Mouse (Mus musculus): ENCODE measurements at regions not wholly inside any gene's neighbourhood (a gene's known extent, or its start where the extent isn't known, plus 50 kb on each side); places are given as distances from the start of the nearest gene placed in this dataset.

DNA sequence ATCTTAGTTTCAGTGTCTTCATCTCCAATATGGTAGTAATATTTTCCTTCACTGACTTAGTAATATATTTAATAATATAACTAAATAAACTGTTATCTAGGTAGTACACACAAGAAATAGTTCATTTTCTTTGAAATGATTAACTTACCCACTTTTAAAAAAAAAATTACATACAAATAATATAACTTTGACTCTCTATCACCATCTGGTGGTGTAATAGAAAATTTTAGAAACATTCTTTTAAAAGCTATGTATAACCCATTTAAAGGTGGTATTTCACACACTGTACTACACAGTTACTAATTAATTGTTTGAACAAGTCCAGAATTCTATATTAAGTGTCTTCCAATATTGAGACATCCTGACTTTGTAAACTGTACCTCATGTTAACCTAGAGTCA lies 53.9 kb upstream of the Olfr266 start:
- no peak for DNase-seq

GRCm38 (mm10) chr3:106903198-106903597 lies 77.1 kb upstream of the Olfr266 start:
- peak; percentile 16 to 34 for DNase-seq

GRCm38 (mm10) chr3:106906668-106907067 lies 80.6 kb upstream of the Olfr266 start:
- no peak for DNase-seq

DNA sequence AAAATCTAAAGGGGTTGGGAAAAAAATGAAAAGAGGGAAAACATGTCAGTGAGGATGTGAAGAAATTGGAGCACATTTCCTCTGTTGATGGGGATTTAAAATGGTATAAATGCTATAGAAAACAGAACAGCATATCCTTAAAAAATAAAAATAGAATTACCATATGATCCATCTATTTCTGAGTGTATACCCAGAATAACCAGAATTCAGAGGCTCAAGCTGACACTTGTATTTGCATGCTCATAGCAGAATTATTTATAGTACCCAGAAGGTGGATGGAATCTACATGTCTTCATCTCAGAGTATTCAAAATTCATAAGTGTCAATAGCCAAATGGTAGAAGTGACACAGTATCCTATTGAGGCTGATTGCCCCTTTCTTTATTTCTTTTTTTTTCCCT lies 99.9 kb upstream of the Kcna3 start:
- DNase-seq = no peak

- DNase-seq = peak; percentile 4 to 9
Observed at GRCm38 (mm10) chr3:106940095-106940494, 95.9 kb upstream of the Kcna3 start.

GRCm38 (mm10) chr3:106955555-106956446 lies 80.2 kb upstream of the Kcna3 start:
- DNase-seq = no peak

GRCm38 (mm10) chr3:106957162-106957895 lies 78.6 kb upstream of the Kcna3 start:
- DNase-seq = no peak

GRCm38 (mm10) chr3:106958194-106958593 lies 77.8 kb upstream of the Kcna3 start:
- no peak for DNase-seq

DNA sequence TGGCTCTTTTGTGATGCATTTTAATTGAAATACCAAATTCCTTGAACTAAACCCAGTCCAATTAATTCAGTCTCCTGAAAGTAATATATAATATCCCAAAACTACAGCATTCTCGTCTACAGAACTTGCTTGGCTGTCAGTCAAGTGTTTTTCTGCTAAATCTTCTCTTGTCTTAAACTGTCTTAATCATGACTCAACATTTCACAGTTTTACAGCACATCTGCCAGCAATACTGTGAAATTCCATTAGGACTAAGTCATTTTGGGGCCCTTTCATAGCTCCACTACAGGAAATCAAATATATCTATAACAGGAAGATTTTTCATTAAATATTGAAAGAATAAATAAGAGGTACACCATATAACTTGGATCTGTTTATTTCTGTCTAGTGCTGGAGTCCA lies 75.4 kb upstream of the Kcna3 start:
- DNase-seq = no peak

DNA sequence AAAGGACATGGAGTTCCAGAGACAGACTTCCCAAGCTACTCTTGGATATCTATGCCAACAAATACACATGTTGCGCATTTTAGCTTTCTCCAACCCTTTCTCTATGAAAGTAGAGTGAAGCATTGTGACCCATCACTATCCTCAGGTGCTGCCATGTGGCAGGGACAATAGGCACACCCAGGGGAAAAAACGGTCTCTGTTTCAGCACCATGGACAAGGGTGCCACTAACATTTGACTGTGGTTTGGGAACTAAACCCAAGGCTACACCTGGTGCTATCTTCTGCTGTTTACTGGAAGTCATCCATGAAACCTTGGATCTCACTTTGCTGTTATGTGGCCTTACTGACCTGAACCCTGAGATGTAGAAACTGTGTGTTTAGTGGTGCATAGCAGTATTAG lies 73.5 kb upstream of the Kcna3 start:
- DNase-seq = no peak

- DNase-seq = no peak
Observed at GRCm38 (mm10) chr3:106966198-106966597, 69.8 kb upstream of the Kcna3 start.

GRCm38 (mm10) chr3:106967479-106967878 lies 68.5 kb upstream of the Kcna3 start:
- DNase-seq = no peak

DNA sequence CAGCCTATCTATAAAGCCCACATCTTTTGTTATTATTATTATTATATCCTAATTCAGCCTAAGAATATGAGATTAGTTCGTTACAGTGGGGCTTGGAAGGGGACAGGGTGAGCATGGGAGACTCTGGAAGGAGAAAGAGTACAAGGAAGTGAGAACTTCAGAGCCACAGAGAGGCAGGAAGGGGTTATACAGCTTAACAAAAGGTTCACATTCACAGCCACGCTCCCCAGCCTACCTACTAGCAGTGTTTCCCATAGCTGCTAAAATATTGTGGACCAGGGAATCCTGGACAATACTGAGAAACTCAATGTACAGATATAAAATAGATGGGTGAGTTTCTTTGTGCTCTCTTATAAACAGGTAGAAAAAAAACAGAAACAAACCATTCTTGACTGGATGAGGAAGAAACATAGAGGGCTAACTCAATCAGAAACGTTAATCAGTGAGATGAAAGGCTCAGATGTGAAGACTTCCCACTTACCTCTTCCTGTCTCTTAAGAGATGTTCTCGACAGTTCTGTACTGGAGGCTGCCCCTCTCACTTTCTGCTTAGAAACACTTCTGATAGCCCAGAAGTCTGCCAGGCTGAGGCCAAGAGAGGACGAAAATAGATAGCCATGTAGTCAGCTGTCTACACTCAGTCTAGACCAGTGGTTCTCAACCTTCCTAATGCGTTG lies 61.7 kb upstream of the Kcna3 start:
- DNase-seq = no peak

- DNase-seq = no peak
Observed at GRCm38 (mm10) chr3:106978728-106979127, 57.2 kb upstream of the Kcna3 start.

DNA sequence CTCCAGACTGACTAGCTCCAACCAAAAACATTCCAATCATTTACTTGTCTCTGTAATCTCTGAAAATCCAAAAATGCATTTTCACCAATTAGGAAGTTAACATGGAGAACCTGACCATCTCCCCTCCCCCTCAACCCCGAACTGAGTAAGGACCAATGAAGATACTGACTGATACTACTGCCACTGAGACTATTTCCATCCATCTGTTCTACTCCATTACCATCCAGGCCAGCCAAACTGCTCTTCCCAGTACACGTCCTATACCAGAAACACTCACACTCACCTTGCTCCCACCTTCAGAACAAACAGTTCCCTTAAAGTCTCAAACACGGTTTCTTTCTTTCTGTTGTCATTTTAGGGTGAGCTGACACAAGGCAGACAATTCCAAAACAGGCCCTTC lies 55.1 kb upstream of the Kcna3 start:
- DNase-seq = no peak

DNA sequence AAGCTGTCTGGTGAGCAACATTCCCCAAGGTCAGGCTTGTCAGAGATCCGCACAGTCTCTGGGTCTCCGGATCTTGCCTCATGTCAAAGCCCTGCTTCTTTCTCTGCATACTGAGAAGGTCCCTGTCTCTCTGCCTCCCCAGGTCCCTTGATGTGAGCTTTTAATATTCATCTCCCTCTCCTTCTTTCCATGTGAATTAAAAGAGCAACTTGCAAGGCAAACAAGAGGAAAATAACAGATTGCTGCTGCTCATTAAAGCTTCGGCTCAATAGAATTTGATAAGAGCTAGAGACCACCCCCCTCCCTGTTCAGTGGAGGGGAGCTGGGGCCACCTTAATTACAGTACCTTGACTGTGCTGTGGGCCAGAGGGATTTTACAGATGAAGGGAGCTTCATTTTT lies 54.6 kb upstream of the Kcna3 start:
- DNase-seq = no peak

- no peak for DNase-seq
Observed at GRCm38 (mm10) chr3:106984231-106984630, 51.7 kb upstream of the Kcna3 start.

Data from cerebellum, adult 18-20 months (tissue).